Mouse (Mus musculus) G1E (cell line): ENCODE data around the gene Psma1. TPM values are rescaled to one million over a fixed set of nuclear protein-coding genes. Genes with fewer than 3 reads are reported as not detected.

Source experiments
- ATAC-seq: 2 replicates; pipeline ENCODE4 v1.8.0; 2016; ENCODE audit warnings: mild to moderate bottlenecking; ENCODE audit not compliant: insufficient number of reproducible peaks, poor library complexity, low FRiP score, severe bottlenecking; ENCODE audit errors: extremely low read depth
- DNase-seq: peaks from one replicate; pipeline ENCODE4 v3.0.0; 2012; ENCODE audit warnings: low spot score
- H3K27me3 ChIP-seq: 2 replicates; pipeline ENCODE4 v1.6.1; 2012; ENCODE audit warnings: mild to moderate bottlenecking, low read length, inconsistent platforms; ENCODE audit not compliant: insufficient read depth
- H3K36me3 ChIP-seq: replicated peaks from 2 replicates; pipeline ENCODE3; 2012; ENCODE audit warnings: mild to moderate bottlenecking, inconsistent platforms
- H3K4me1 ChIP-seq: 2 replicates; pipeline ENCODE4 v1.6.1; 2012; ENCODE audit warnings: low read depth, low read length, inconsistent platforms, mixed read lengths; ENCODE audit not compliant: insufficient read depth
- H3K4me3 ChIP-seq: 2 replicates; pipeline ENCODE4 v1.5.1; 2012; ENCODE audit warnings: low read depth, mild to moderate bottlenecking, inconsistent platforms, low read length, moderate library complexity, mixed read lengths
- H3K9me3 ChIP-seq: replicated peaks from 2 replicates; pipeline ENCODE4 v1.6.1; 2012; ENCODE audit warnings: inconsistent platforms
- CTCF ChIP-seq: IDR thresholded peaks from 2 replicates; pipeline ENCODE4 v1.5.1; 2012; ENCODE audit warnings: low read depth, low read length, inconsistent platforms, mixed read lengths
- GATA1 ChIP-seq: IDR thresholded peaks from 2 replicates; pipeline ENCODE4 v1.6.1; 2012; ENCODE audit warnings: borderline replicate concordance, low read length, inconsistent platforms, mixed read lengths
- GATA2 ChIP-seq: IDR thresholded peaks from 2 replicates; pipeline ENCODE4 v1.6.1; 2012; ENCODE audit warnings: low read depth, low read length, inconsistent platforms, borderline replicate concordance
- POLR2AphosphoS5 ChIP-seq: IDR thresholded peaks from 2 replicates; pipeline ENCODE4 v1.6.1; 2012; ENCODE audit warnings: low read depth, low read length, inconsistent platforms; ENCODE audit not compliant: insufficient replicate concordance
- TAL1 ChIP-seq: conservative IDR thresholded peaks from 2 replicates; pipeline ENCODE4 v1.6.1; 2012; ENCODE audit warnings: low read depth, low read length, inconsistent platforms, mixed read lengths
- polyA plus RNA-seq: library from polyadenylated mRNA; stranded (reverse); fragments of >175 nt; gene quantifications from 2 replicates; pipeline ENCODE4 v1.2.3, GENCODE M21; 2012
- total RNA-seq, 2 experiments: library from RNA; stranded (forward) in 1 of 2; stranded (reverse) in 1 of 2; fragments of 200-1000 nt in 1 of 2; fragments of >200 nt in 1 of 2; fragmentation: Nextera tagmentation in 1 of 2; gene quantifications; 2 replicates each; pipeline ENCODE4 v1.2.3; 2014 to 2017

The Psma1 gene
- total and polyA plus RNA-seq, 3 experiments: 14.6 to 416 (median 390) TPM

GRCm38 (mm10) chr7:114233980-114234379 is 41.9 kb downstream of the Psma1 start:
- peaks cover 85% of the 10 kb centered on the region for H3K36me3 ChIP-seq
- no peak overlapping the region for H3K4me3 ChIP-seq
- H3K27me3 ChIP-seq: no peaks in the 10 kb centered on the region
- no peaks in the 10 kb centered on the region for H3K4me1 ChIP-seq
- H3K9me3 ChIP-seq: no peaks in the 10 kb centered on the region
- TF ChIP-seq GATA1 (no peak), POLR2AphosphoS5 (no peak), CTCF (no peak), TAL1 (no peak), GATA2 (no peak)
- ATAC-seq (no peak), DNase-seq (no peak)

- peaks cover 83% of the 10 kb centered on the region for H3K36me3 ChIP-seq
- ATAC-seq: no peak
- peaks cover 2% of the 10 kb centered on the region; the same call in 1 of the 2 replicates for H3K4me1 ChIP-seq
- no peaks in the 10 kb centered on the region for H3K9me3 ChIP-seq
- DNase-seq: no peak
- H3K4me3 ChIP-seq: no peak overlapping the region
- TF ChIP-seq CTCF (no peak), POLR2AphosphoS5 (no peak), TAL1 (no peak), GATA2 (no peak), GATA1 (no peak)
- no peaks in the 10 kb centered on the region for H3K27me3 ChIP-seq
These were observed 42.9 kb downstream of the Psma1 start for GRCm38 (mm10) chr7:114232982-114233381.

GRCm38 (mm10) chr7:114231857-114232256 is 44.1 kb downstream of the Psma1 start:
- DNase-seq: no peak
- ATAC-seq: no peak
- peaks cover 2% of the 10 kb centered on the region; the same call in 1 of the 2 replicates for H3K4me1 ChIP-seq
- H3K4me3 ChIP-seq: no peak overlapping the region
- H3K36me3 ChIP-seq: peaks cover 81% of the 10 kb centered on the region
- H3K9me3 ChIP-seq: no peaks in the 10 kb centered on the region
- no peak for TF ChIP-seq POLR2AphosphoS5
- no peak for TF ChIP-seq TAL1
- TF ChIP-seq GATA1: no peak
- no peak for TF ChIP-seq CTCF
- no peak for TF ChIP-seq GATA2
- H3K27me3 ChIP-seq: no peaks in the 10 kb centered on the region

DNA sequence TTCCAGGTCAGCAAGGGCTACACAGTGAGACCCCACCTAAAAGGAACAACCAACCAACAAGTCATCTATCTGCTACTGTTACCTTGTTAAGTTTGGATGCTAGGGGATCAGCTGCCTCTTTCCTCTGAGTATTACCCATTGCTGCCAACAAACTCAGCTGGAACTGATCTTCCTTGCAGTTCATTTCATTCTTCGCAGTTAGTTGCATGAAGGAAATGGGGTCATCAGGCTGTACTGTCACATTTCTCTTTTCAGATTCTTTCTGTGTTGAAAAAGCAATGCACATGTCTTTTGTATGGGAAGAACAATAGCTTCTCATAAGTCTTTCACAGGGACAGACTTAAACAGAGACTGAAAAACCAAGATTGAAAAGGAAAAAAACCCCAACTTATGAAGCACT is 49.4 kb downstream of the Psma1 start:
- TF ChIP-seq TAL1: no peak
- no peak for TF ChIP-seq GATA1
- no peak for TF ChIP-seq CTCF
- no peak for TF ChIP-seq POLR2AphosphoS5
- Histone ChIP-seq H3K4me3 (no peak overlapping the region), H3K36me3 (peaks cover 63% of the 10 kb centered on the region), H3K4me1 (peaks cover 2% of the 10 kb centered on the region; the same call in 1 of the 2 replicates), H3K9me3 (no peaks in the 10 kb centered on the region), H3K27me3 (no peaks in the 10 kb centered on the region)
- DNase-seq: no peak
- no peak for ATAC-seq

DNA sequence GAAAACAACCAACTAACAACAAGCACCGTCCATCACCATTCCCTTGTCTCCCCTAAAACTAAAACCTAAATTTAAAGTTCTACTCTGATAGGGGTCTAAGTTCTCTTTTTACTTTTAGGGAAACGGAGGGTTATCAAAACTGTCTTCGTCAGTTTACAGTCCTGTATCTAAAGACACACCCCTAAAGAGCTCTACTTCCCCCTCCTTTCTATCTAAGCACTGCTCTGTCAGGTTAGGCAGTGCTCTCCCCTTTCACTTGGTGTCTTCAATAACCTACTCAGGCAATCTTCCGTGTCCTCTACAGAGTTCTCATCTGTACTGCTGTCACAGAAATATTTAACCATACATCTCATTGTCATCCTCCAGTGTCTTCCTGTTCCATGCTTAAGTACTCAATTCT is 55.5 kb downstream of the Psma1 start:
- TF ChIP-seq GATA1 (no peak), TAL1 (no peak), CTCF (no peak), POLR2AphosphoS5 (no peak), GATA2 (no peak)
- DNase-seq (no peak), ATAC-seq (no peak)
- H3K27me3 ChIP-seq: no peaks in the 10 kb centered on the region
- no peak overlapping the region for H3K4me3 ChIP-seq
- no peaks in the 10 kb centered on the region for H3K9me3 ChIP-seq
- peaks cover 59% of the 10 kb centered on the region for H3K36me3 ChIP-seq
- peaks cover 4% of the 10 kb centered on the region; the same call in 1 of the 2 replicates for H3K4me1 ChIP-seq

- Histone ChIP-seq H3K4me3 (no peak overlapping the region), H3K36me3 (peaks cover 67% of the 10 kb centered on the region)
- no peak for TF ChIP-seq CTCF
- TF ChIP-seq TAL1: no peak
These were observed 59.0 kb downstream of the Psma1 start for GRCm38 (mm10) chr7:114216908-114217307.

More at GRCm38 (mm10) chr7:114216908-114217307, 59.0 kb downstream of the Psma1 start:
- H3K9me3 ChIP-seq: no peaks in the 10 kb centered on the region
- H3K4me1 ChIP-seq: peaks cover 4% of the 10 kb centered on the region; the same call in 1 of the 2 replicates
- ATAC-seq: no peak
- no peaks in the 10 kb centered on the region for H3K27me3 ChIP-seq
- DNase-seq: no peak

Other genes with a start within 250 kb of the Psma1 start
- gene Rras2, start 158.3 kb downstream of the Psma1 start, total RNA-seq (2014; fragmentation: Nextera tagmentation): not detected in 2 replicates
- 0.05 and 0.06 TPM in 2 replicates for gene Rras2, start 158.3 kb downstream of the Psma1 start, total RNA-seq (2017)
- not detected in 2 replicates for gene Rras2, start 158.3 kb downstream of the Psma1 start, polyA plus RNA-seq
- gene Copb1, start 21.4 kb downstream of the Psma1 start, total RNA-seq (2014; fragmentation: Nextera tagmentation): 148 and 156 TPM in 2 replicates
- gene Copb1, start 21.4 kb downstream of the Psma1 start, total RNA-seq (2017): 87.1 and 99.9 TPM in 2 replicates
- 19.6 and 28.5 TPM in 2 replicates for gene Copb1, start 21.4 kb downstream of the Psma1 start, polyA plus RNA-seq
- gene Pde3b, start 139.2 kb upstream of the Psma1 start, total RNA-seq (2014; fragmentation: Nextera tagmentation): 9.5 and 14.7 TPM in 2 replicates
- 0.82 and 1.1 TPM in 2 replicates for gene Pde3b, start 139.2 kb upstream of the Psma1 start, total RNA-seq (2017)
- gene Pde3b, start 139.2 kb upstream of the Psma1 start, polyA plus RNA-seq: 0.12 TPM in 1 of 2 replicates, not detected in the other